Mouse (Mus musculus): ENCODE results near the gene Gls. TPM values are rescaled to one million over a fixed set of nuclear protein-coding genes. Genes with fewer than 3 reads are reported as not detected.

Gls gene
- 100 to 1,000 TPM; 242 to 277 TPM for total RNA-seq (2023)

DNA sequence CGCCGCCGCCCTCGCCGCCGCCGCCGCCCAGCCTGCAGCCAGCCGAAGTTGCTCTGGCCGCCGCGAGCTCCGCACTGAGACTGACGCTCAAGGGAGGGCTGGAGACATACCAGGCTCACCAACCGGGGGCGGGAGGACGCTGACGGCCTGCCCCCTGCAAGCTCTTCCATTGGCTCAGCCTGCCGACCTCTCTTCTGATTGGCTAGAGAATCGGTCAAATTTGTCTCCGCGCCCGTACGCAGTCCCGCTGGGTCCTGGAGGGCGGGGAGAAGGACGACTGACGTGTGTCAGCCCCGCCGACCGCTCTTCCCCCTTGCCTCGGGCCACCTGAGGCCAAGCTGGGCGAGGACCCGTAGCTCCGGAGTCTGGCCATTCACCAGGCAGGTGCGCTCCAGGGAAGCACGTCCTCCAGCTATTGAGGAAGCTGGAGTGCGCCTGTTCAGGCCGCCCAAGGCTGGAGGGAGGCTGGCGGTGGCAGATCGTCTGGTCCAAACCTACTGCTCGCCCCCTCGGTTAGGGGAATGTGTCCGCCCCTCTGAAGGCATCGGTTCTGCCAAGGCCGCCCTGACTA, at the start of gene Gls:
Gene Gls (minus strand): TSS at position 90 of the 571 bp plus-strand sequence.

DNA sequence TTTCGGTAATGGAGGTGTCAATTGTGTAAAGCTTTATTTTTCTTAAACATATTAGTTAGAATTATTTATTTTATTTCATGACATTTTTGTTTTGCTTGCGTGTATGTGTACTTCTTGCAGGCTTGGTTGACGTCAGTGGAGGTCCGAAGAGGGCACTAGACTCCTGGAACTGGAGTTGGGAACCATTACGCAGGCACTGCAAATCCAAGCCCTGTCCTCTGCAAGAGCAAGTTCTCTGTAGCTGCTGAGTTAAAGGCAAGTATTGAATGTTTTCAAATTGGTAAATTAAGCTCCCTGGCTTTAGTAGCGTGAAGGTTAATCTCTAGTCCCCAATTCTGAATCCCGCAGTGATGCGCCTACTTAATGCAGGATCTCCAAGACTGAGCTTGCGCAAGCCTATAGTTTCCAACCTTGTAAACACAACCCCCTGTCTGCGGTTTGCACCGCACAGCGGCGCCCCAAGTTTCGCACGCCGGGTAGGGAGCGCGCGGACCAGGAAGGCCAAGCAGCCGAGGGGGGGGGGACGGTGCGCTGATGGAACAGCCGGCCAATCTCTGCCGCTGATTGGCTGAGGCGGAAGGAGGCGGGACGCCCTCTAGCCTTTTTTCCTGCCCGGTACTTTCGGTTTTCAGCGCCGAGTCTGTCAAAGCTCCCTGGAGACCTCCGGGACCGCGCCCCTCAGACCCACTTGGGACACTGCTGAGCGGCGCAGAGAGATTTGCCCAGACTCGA, 114.0 kb downstream of the Gls start, which contains the start of gene Stat1:
Gene Stat1 (plus strand): TSS at position 581 of the 732 bp plus-strand sequence.

Other genes starting within 250 kb of the Gls start
- gene Stat4, start 246.1 kb downstream of the Gls start, total RNA-seq (2023), result 100 to 1,000 TPM; 131 to 153 TPM
- gene Stat1, start 113.8 kb downstream of the Gls start, total RNA-seq (2023), result 100 to 1,000 TPM; 324 to 373 TPM

Data from T-cell, adult 66 days (primary cell).